Mouse (Mus musculus): ENCODE measurements around the gene Hsd17b3. TPM values are rescaled to one million over a fixed set of nuclear protein-coding genes. Genes with fewer than 3 reads are reported as not detected.
"Not testable (repeated sequence)": the region's sequence is repeated elsewhere in the genome, so short reads cannot be mapped to it uniquely, and the experiment has no call there.

The Hsd17b3 gene
- polyA plus RNA-seq, 1 experiment from 2014 or later: not detected

GRCm38 (mm10) chr13:64077591-64077990 lies 11.4 kb downstream of the Hsd17b3 start:
- ATAC-seq (replicated peaks): no peak
- WGBS: 89% methylated on average over 5 of the region's 5 CpGs
- Histone ChIP-seq H3K4me3 (no peak overlapping the region), H3K36me3 (replicated peaks) (no peaks in the 10 kb centered on the region), H3K4me1 (peaks cover 11% of the 10 kb centered on the region), H3K9ac (no peak overlapping the region), H3K4me2 (no peak overlapping the region), H3K27ac (no peak overlapping the region), H3K9me3 (no peaks in the 10 kb centered on the region), H3K27me3 (replicated peaks) (no peaks in the 10 kb centered on the region)

- Histone ChIP-seq H3K4me1 (0 out of 2 replicates have a peak, but pooled peaks cover under 1% of the 10 kb centered on the region), H3K4me2 (no peak overlapping the region), H3K9ac (no peak overlapping the region), H3K27me3 (replicated peaks) (no peaks in the 10 kb centered on the region), H3K9me3 (no peaks in the 10 kb centered on the region), H3K27ac (no peak overlapping the region), H3K4me3 (no peak overlapping the region), H3K36me3 (replicated peaks) (no peaks in the 10 kb centered on the region)
- WGBS: 88% methylated on average over 4 of the region's 4 CpGs
- ATAC-seq (replicated peaks): no peak
Measured at GRCm38 (mm10) chr13:64076074-64076473, 13.0 kb downstream of the Hsd17b3 start.

GRCm38 (mm10) chr13:64066653-64067052 lies 22.4 kb downstream of the Hsd17b3 start:
- 76% methylated on average over 3 of the region's 3 CpGs for WGBS
- Histone ChIP-seq H3K36me3 (replicated peaks) (no peaks in the 10 kb centered on the region), H3K27me3 (replicated peaks) (no peaks in the 10 kb centered on the region), H3K9me3 (no peaks in the 10 kb centered on the region), H3K9ac (no peak overlapping the region), H3K4me1 (no peaks in the 10 kb centered on the region), H3K4me2 (no peak overlapping the region), H3K4me3 (no peak overlapping the region), H3K27ac (no peak overlapping the region)
- ATAC-seq (replicated peaks): no peak

- H3K27ac ChIP-seq: no peak overlapping the region
- H3K4me2 ChIP-seq: no peak overlapping the region
- H3K9me3 ChIP-seq: no peaks in the 10 kb centered on the region
- no peak for ATAC-seq (replicated peaks)
- H3K4me1 ChIP-seq: no peaks in the 10 kb centered on the region
- no peaks in the 10 kb centered on the region for H3K36me3 ChIP-seq (replicated peaks)
- H3K9ac ChIP-seq: no peak overlapping the region
- no peaks in the 10 kb centered on the region for H3K27me3 ChIP-seq (replicated peaks)
- no peak overlapping the region for H3K4me3 ChIP-seq
Measured at GRCm38 (mm10) chr13:64064276-64064675, 24.8 kb downstream of the Hsd17b3 start.

- no peaks in the 10 kb centered on the region for H3K9me3 ChIP-seq
- H3K36me3 ChIP-seq (replicated peaks): no peaks in the 10 kb centered on the region
- H3K9ac ChIP-seq: no peak overlapping the region
- no peak overlapping the region for H3K4me3 ChIP-seq
- no peaks in the 10 kb centered on the region for H3K4me1 ChIP-seq
- H3K27ac ChIP-seq: no peak overlapping the region
- 84% methylated on average over 5 of the region's 5 CpGs for WGBS
- no peaks in the 10 kb centered on the region for H3K27me3 ChIP-seq (replicated peaks)
- H3K4me2 ChIP-seq: no peak overlapping the region
- no peak for ATAC-seq (replicated peaks)
Measured at GRCm38 (mm10) chr13:64060935-64061506, 28.0 kb downstream of the Hsd17b3 start.

GRCm38 (mm10) chr13:64053959-64054358 lies 35.1 kb downstream of the Hsd17b3 start:
- no peak overlapping the region for H3K9ac ChIP-seq
- no peak for ATAC-seq (replicated peaks)
- no peak overlapping the region for H3K4me3 ChIP-seq
- 36% methylated on average over 1 of the region's 1 CpGs for WGBS
- H3K9me3 ChIP-seq: peaks cover 4% of the 10 kb centered on the region; the same call in 1 of the 2 replicates
- no peaks in the 10 kb centered on the region for H3K4me1 ChIP-seq
- no peaks in the 10 kb centered on the region for H3K36me3 ChIP-seq (replicated peaks)
- H3K4me2 ChIP-seq: no peak overlapping the region
- H3K27me3 ChIP-seq (replicated peaks): no peaks in the 10 kb centered on the region
- H3K27ac ChIP-seq: no peak overlapping the region

- not testable (repeated sequence) for H3K9me3 ChIP-seq; ATAC-seq (replicated peaks); H3K9ac ChIP-seq; H3K27ac ChIP-seq; H3K27me3 ChIP-seq (replicated peaks); H3K4me2 ChIP-seq; H3K4me1 ChIP-seq; H3K4me3 ChIP-seq; H3K36me3 ChIP-seq (replicated peaks)
- 93% methylated on average over 2 of the region's 2 CpGs for WGBS
Measured at GRCm38 (mm10) chr13:64052281-64052680, 36.7 kb downstream of the Hsd17b3 start.

DNA sequence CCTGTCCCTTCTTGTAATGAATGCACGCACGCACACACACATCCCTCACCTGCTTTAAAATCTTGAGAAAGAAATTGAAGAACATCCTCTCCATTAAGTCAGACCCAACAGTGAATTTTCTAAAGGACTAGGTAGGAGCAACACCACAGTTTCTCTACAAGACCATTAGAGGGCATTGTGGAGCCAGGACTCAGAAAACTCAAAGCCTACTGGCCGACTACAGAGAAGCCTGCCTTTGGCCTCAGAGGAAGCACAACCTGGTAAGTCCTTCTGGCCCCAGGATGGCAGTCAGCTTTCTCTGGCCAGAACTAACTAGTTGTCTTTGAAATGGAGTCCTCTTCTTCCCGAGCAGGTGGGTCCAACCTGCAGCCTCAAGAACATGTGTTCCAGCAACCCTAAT lies 38.1 kb downstream of the Hsd17b3 start:
- no peak for ATAC-seq (replicated peaks)

DNA sequence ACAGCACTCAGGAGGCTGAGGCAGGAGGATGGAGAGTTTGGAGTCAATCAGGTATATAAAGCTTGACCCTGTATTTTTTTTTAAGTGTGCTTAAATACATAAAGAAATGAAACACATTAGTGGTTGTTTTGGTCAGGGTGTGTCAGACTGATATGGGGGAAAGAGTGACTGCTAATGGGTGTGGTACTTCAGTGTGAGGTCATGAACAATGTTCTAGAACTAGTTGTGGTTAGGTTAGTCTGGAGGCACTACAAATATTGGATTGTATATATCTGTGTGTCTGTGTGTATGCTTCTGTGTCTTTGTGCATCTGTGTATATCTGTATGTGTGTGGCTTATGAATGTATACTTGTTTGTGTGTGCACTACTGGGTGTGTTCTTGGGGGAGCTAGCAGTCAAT lies 39.5 kb downstream of the Hsd17b3 start:
- H3K27me3 ChIP-seq (replicated peaks): no peaks in the 10 kb centered on the region
- H3K36me3 ChIP-seq (replicated peaks): no peaks in the 10 kb centered on the region
- H3K4me1 ChIP-seq: no peaks in the 10 kb centered on the region
- H3K4me3 ChIP-seq: no peak overlapping the region
- no peak overlapping the region for H3K4me2 ChIP-seq
- no peak overlapping the region for H3K27ac ChIP-seq
- no peak for ATAC-seq (replicated peaks)
- no peak overlapping the region for H3K9ac ChIP-seq
- peaks cover 4% of the 10 kb centered on the region; the same call in 1 of the 2 replicates for H3K9me3 ChIP-seq

More for the DNA sequence above, 38.1 kb downstream of the Hsd17b3 start:
- H3K9ac ChIP-seq: no peak overlapping the region
- WGBS: 67% methylated on average over 4 of the region's 4 CpGs
- no peaks in the 10 kb centered on the region for H3K4me1 ChIP-seq
- H3K4me3 ChIP-seq: no peak overlapping the region
- H3K27ac ChIP-seq: no peak overlapping the region
- H3K27me3 ChIP-seq (replicated peaks): no peaks in the 10 kb centered on the region
- peaks cover 4% of the 10 kb centered on the region; the same call in 1 of the 2 replicates for H3K9me3 ChIP-seq
- no peaks in the 10 kb centered on the region for H3K36me3 ChIP-seq (replicated peaks)
- no peak overlapping the region for H3K4me2 ChIP-seq

DNA sequence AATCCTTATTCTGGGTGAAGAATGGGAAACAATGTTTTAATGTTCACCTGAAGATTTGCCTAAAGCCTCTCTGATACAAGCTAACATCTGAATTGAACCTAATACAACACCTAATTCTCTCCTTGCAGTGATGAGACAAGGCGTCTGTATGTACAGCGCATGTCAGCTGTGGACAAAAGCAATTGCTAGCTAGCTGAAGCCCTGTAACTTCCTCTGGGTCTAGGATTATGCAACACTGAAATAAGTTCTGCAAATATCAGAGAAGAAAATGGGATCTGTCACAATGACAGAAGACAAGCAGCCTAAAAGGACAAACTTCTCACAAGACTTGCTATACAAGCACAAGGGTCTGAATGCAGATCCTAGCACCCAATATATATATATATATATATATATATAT lies 40.6 kb downstream of the Hsd17b3 start:
- Histone ChIP-seq H3K36me3 (replicated peaks) (no peaks in the 10 kb centered on the region), H3K27me3 (replicated peaks) (no peaks in the 10 kb centered on the region), H3K4me3 (no peak overlapping the region), H3K9me3 (peaks cover 4% of the 10 kb centered on the region; the same call in 1 of the 2 replicates), H3K27ac (no peak overlapping the region), H3K4me2 (no peak overlapping the region), H3K9ac (no peak overlapping the region), H3K4me1 (no peaks in the 10 kb centered on the region)
- WGBS: 97% methylated on average over 2 of the region's 2 CpGs
- no peak for ATAC-seq (replicated peaks)

- H3K9ac ChIP-seq: no peak overlapping the region
- WGBS: 85% methylated on average over 10 of the region's 10 CpGs
- no peak for ATAC-seq (replicated peaks)
- peaks cover 9% of the 10 kb centered on the region for H3K27me3 ChIP-seq (replicated peaks)
- H3K27ac ChIP-seq: no peak overlapping the region
- H3K4me2 ChIP-seq: no peak overlapping the region
- no peaks in the 10 kb centered on the region for H3K9me3 ChIP-seq
- no peaks in the 10 kb centered on the region for H3K4me1 ChIP-seq
- H3K36me3 ChIP-seq (replicated peaks): no peaks in the 10 kb centered on the region
- no peak overlapping the region for H3K4me3 ChIP-seq
Measured at GRCm38 (mm10) chr13:64039976-64040375, 49.1 kb downstream of the Hsd17b3 start.

DNA sequence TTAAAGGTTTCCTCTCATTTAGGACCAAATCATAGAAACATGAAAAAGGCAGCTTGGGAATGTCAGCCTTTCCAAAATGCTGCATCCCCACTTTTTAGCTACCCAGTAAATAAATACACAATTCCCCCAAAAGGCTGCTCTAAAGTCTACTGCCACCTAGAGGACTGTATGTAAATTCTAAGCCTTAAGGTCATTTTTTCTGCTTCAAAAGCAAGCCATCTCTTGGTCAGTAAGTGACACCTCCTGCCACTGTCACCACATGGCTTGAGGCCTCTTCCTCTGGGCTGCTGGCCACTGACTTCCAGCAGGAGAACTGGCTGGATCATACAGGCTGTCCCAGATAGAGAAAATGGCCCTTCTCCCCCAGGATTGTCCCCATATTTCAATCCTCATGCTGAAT lies 50.9 kb downstream of the Hsd17b3 start:
- H3K4me3 ChIP-seq: no peak overlapping the region
- H3K9me3 ChIP-seq: no peaks in the 10 kb centered on the region
- peaks cover 12% of the 10 kb centered on the region for H3K27me3 ChIP-seq (replicated peaks)
- H3K9ac ChIP-seq: no peak overlapping the region
- H3K4me2 ChIP-seq: no peak overlapping the region
- H3K36me3 ChIP-seq (replicated peaks): no peaks in the 10 kb centered on the region
- H3K4me1 ChIP-seq: no peaks in the 10 kb centered on the region
- ATAC-seq (replicated peaks): no peak
- H3K27ac ChIP-seq: no peak overlapping the region

- Histone ChIP-seq H3K27ac (no peak overlapping the region), H3K36me3 (replicated peaks) (no peaks in the 10 kb centered on the region), H3K9ac (no peak overlapping the region), H3K4me1 (no peaks in the 10 kb centered on the region), H3K27me3 (replicated peaks) (peaks cover 12% of the 10 kb centered on the region), H3K4me3 (no peak overlapping the region), H3K9me3 (no peaks in the 10 kb centered on the region), H3K4me2 (no peak overlapping the region)
- peak; percentile 88 for ATAC-seq (replicated peaks)
- 21% methylated on average over 13 of the region's 13 CpGs for WGBS
Measured at GRCm38 (mm10) chr13:64036079-64037011, 52.7 kb downstream of the Hsd17b3 start.
